Mouse (Mus musculus) heart, adult 2 months (tissue): ENCODE results near the gene Fads1. TPM values are rescaled to one million over a fixed set of nuclear protein-coding genes. Genes with fewer than 3 reads are reported as not detected.
A peak's percentile ranks its signal among the peaks of the same experiment; 100 is the strongest.

Experiments
- DNase-seq, 2 experiments: peaks; one replicate each; pipeline ENCODE4 v3.0.0; 2021
- H3K27ac ChIP-seq: fragments of 200-600 bp; 2 replicates; pipeline ENCODE4 v1.8.1; 2022
- H3K27me3 ChIP-seq: fragments of 200-500 bp; 2 replicates; pipeline ENCODE4 v1.6.1; 2012; ENCODE audit warnings: mild to moderate bottlenecking, low read length, inconsistent platforms, mixed read lengths; ENCODE audit not compliant: control insufficient read depth, insufficient read depth
- H3K36me3 ChIP-seq: fragments of 200-500 bp; 2 replicates; pipeline ENCODE4 v1.6.1; 2012; ENCODE audit warnings: low read length, inconsistent platforms; ENCODE audit not compliant: control insufficient read depth, insufficient read depth
- H3K4me1 ChIP-seq: fragments of 200-500 bp; 2 replicates; pipeline ENCODE4 v1.6.1; 2011; ENCODE audit warnings: low read length; ENCODE audit not compliant: control insufficient read depth, insufficient read depth
- H3K4me3 ChIP-seq: fragments of 200-600 bp; 2 replicates; pipeline ENCODE4 v1.8.1; 2022
- H3K79me2 ChIP-seq: fragments of 200-500 bp; replicated peaks from 2 replicates; pipeline ENCODE4 v1.6.1; 2012; ENCODE audit warnings: mild to moderate bottlenecking, inconsistent platforms, low read length, moderate library complexity, mixed read lengths; ENCODE audit not compliant: control insufficient read depth, insufficient read depth
- H3K9ac ChIP-seq: fragments of 200-500 bp; 2 replicates; pipeline ENCODE4 v1.6.1; 2012; ENCODE audit warnings: low read depth, mild to moderate bottlenecking, control low read depth, inconsistent platforms, low read length, mixed read lengths
- CTCF ChIP-seq: fragments of 200-600 bp; IDR thresholded peaks from 2 replicates; pipeline ENCODE4 v1.8.1; 2022; ENCODE audit warnings: antibody characterized with exemption, mild to moderate bottlenecking, moderate library complexity
- EP300 ChIP-seq: fragments of 200-500 bp; IDR thresholded peaks from 2 replicates; pipeline ENCODE4 v1.6.1; 2011; ENCODE audit warnings: low read depth, low read length, control low read depth; ENCODE audit not compliant: insufficient read depth
- POLR2A ChIP-seq: fragments of 200-500 bp; IDR thresholded peaks from 2 replicates; pipeline ENCODE4 v1.6.1; 2011; ENCODE audit warnings: mild to moderate bottlenecking, low read depth, low read length, control low read depth; ENCODE audit not compliant: insufficient read depth
- WGBS: fragments of 180-500 bp; shearing (Covaris S2); methylation state at CpG from one replicate; pipeline ENCODE4 v1.1.7; 2018; 5-methylcytosine and 5-hydroxymethylcytosine counted together
- intact Hi-C: fragments of 180-260 bp; cut with DNase I; formaldehyde crosslinking; loops from one replicate; pipeline ENCODE4 v1.15.1; 2025
- polyA plus RNA-seq: library from polyadenylated mRNA; depleted of rRNA; stranded (reverse); fragments of >200 nt; gene quantifications from 2 replicates; pipeline ENCODE4 v1.2.3, GENCODE M21; 2012
- total RNA-seq, 2 experiments: library from RNA; stranded (reverse); gene quantifications; 2 replicates each; pipeline ENCODE4 v1.2.3; 2021

The Fads1 gene
- total and polyA plus RNA-seq, 3 experiments: 16.2 to 25.3 (median 24.2) TPM

- no peak overlapping the region for H3K9ac ChIP-seq
- intact Hi-C loops: loop anchor here (10.0 kb wide), 1 partner anchor 1710 kb away; the partner anchor contains the start of gene Patl1
- under 1% methylated on average over 5 of the region's 5 CpGs for WGBS
- peak in 1 of 2 experiments; percentile 39 for DNase-seq
- H3K27ac ChIP-seq: peak overlapping the region; percentile 91
- no peaks in the 10 kb centered on the region for H3K79me2 ChIP-seq
- peaks cover 9% of the 10 kb centered on the region for H3K4me1 ChIP-seq
- TF ChIP-seq CTCF (peak; percentile 57), POLR2A (no peak)
- no peaks in the 10 kb centered on the region for H3K27me3 ChIP-seq
- H3K36me3 ChIP-seq: peaks cover 2% of the 10 kb centered on the region; the same call in 1 of the 2 replicates
- peak overlapping the region; percentile 100 for H3K4me3 ChIP-seq
Observed at GRCm38 (mm10) chr19:10204616-10205001, 21.9 kb downstream of the Fads1 start.

GRCm38 (mm10) chr19:10205051-10205450 lies 22.4 kb downstream of the Fads1 start:
- WGBS: 44% methylated on average over 6 of the region's 6 CpGs
- no peak for DNase-seq
- no peaks in the 10 kb centered on the region for H3K79me2 ChIP-seq
- H3K4me3 ChIP-seq: no peak overlapping the region
- intact Hi-C loops: loop anchor here (10.0 kb wide), 1 partner anchor 1710 kb away; the partner anchor contains the start of gene Patl1
- no peak overlapping the region for H3K27ac ChIP-seq
- H3K9ac ChIP-seq: no peak overlapping the region
- H3K36me3 ChIP-seq: peaks cover 2% of the 10 kb centered on the region; the same call in 1 of the 2 replicates
- no peak for TF ChIP-seq CTCF
- TF ChIP-seq POLR2A: no peak
- TF ChIP-seq EP300: no peak
- no peaks in the 10 kb centered on the region for H3K27me3 ChIP-seq
- H3K4me1 ChIP-seq: peaks cover 9% of the 10 kb centered on the region

- peaks cover 2% of the 10 kb centered on the region; the same call in 1 of the 2 replicates for H3K36me3 ChIP-seq
- TF ChIP-seq EP300: peak; percentile 70
- TF ChIP-seq POLR2A: no peak
- no peak overlapping the region for H3K9ac ChIP-seq
- H3K4me1 ChIP-seq: peaks cover 8% of the 10 kb centered on the region
- DNase-seq: peak; percentile 38 to 51
- H3K27me3 ChIP-seq: no peaks in the 10 kb centered on the region
- WGBS: 49% methylated on average over 3 of the region's 3 CpGs
- H3K4me3 ChIP-seq: no peak overlapping the region
- intact Hi-C loops: loop anchor here (10.0 kb wide), 1 partner anchor 1706 kb away; the partner anchor contains the start of gene Patl1
- no peaks in the 10 kb centered on the region for H3K79me2 ChIP-seq
- H3K27ac ChIP-seq: peak overlapping the region; percentile 68
Observed at GRCm38 (mm10) chr19:10208851-10209250, 26.2 kb downstream of the Fads1 start.

- H3K36me3 ChIP-seq: peaks cover 2% of the 10 kb centered on the region; the same call in 1 of the 2 replicates
Observed at GRCm38 (mm10) chr19:10210885-10211284, 28.2 kb downstream of the Fads1 start.

GRCm38 (mm10) chr19:10213796-10214471 lies 31.2 kb downstream of the Fads1 start:
- intact Hi-C loops: no loop called here
- 48% methylated on average over 10 of the region's 10 CpGs for whole genome bisulfite sequencing
- peak; percentile 44 to 67 for DNase-seq

More at GRCm38 (mm10) chr19:10210885-10211284, 28.2 kb downstream of the Fads1 start:
- intact Hi-C loops: no loop called here
- Histone ChIP-seq H3K9ac (no peak overlapping the region), H3K27ac (no peak overlapping the region), H3K27me3 (no peaks in the 10 kb centered on the region), H3K79me2 (no peaks in the 10 kb centered on the region), H3K4me3 (no peak overlapping the region), H3K4me1 (peaks cover 7% of the 10 kb centered on the region; the same call in 1 of the 2 replicates)
- no peak for TF ChIP-seq POLR2A
- TF ChIP-seq CTCF: no peak
- WGBS: 60% methylated on average over 4 of the region's 4 CpGs
- no peak for DNase-seq

GRCm38 (mm10) chr19:10216101-10216500 lies 33.4 kb downstream of the Fads1 start:
- no peaks in the 10 kb centered on the region for H3K36me3 ChIP-seq
- intact Hi-C loops: no loop called here

More at GRCm38 (mm10) chr19:10213796-10214471, 31.2 kb downstream of the Fads1 start:
- TF ChIP-seq EP300: no peak; the same call in 1 of the 2 replicates
- H3K27me3 ChIP-seq: no peaks in the 10 kb centered on the region
- H3K4me1 ChIP-seq: peaks cover 3% of the 10 kb centered on the region; the same call in 1 of the 2 replicates
- H3K4me3 ChIP-seq: no peak overlapping the region
- H3K9ac ChIP-seq: no peak overlapping the region
- peaks cover 2% of the 10 kb centered on the region; the same call in 1 of the 2 replicates for H3K36me3 ChIP-seq
- no peaks in the 10 kb centered on the region for H3K79me2 ChIP-seq
- peak overlapping the region; percentile 43 for H3K27ac ChIP-seq

More at GRCm38 (mm10) chr19:10216101-10216500, 33.4 kb downstream of the Fads1 start:
- Histone ChIP-seq H3K27ac (no peak overlapping the region), H3K4me3 (no peak overlapping the region), H3K79me2 (no peaks in the 10 kb centered on the region), H3K4me1 (peaks cover 1% of the 10 kb centered on the region; the same call in 1 of the 2 replicates), H3K9ac (no peak overlapping the region), H3K27me3 (no peaks in the 10 kb centered on the region)
- 74% methylated on average over 8 of the region's 8 CpGs for WGBS
- TF ChIP-seq EP300 (no peak), CTCF (no peak), POLR2A (no peak)
- no peak for DNase-seq
